ENCODE assay signal across 30 mouse cellular contexts in the genomic region with DNA sequence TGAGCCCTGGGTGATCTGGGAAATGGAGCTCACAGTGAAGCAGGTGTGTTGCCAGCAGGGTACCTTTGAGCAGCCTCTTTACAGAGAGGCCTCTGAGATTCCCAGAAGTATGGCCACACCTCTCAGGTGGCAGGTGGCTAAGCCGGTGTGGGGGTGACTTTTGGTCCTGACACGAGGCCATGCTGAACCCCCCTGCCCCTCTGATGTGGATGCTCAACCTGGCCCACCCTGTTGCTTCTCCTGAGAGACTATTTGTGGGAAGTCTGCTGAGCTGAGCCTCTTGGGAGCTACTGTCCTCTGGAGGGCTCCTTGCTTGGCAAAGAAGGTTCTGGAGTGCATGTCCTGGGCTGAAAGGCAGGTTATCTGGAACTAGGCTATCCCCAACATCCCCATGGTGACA. TPM values are rescaled to one million over a fixed set of nuclear protein-coding genes. Genes with fewer than 3 reads are reported as not detected.
"Had no signal": no experiment of that assay in that cellular context is flagged by ENCODE, and none has a peak within 500 bp of the region (broad histone marks: within the 10 kb centered on the region; RNA-seq: fewer than 3 reads in every experiment).

No protein-coding gene starts in this region.

- H3K4me1 ChIP-seq: limb, embryonic 12.5 days; limb, embryonic 15.5 days; liver, embryonic 12.5 days; liver, embryonic 15.5 days; midbrain, embryonic 12.5 days; neural tube, embryonic 13.5 days; stomach, embryonic 15.5 days had no signal

- H3K9ac ChIP-seq: limb, embryonic 12.5 days; limb, embryonic 15.5 days; liver, embryonic 12.5 days; liver, embryonic 15.5 days; midbrain, embryonic 12.5 days; neural tube, embryonic 13.5 days; stomach, embryonic 15.5 days had no signal

- ATAC-seq: inflammation-experienced regulatory T-cells, adult 6 months; liver, embryonic 12.5 days; midbrain, embryonic 16.5 days had no signal

- H3K4me3 ChIP-seq: layer of hippocampus, adult 2 months; limb, embryonic 12.5 days; limb, embryonic 15.5 days; liver, embryonic 12.5 days; liver, embryonic 15.5 days; midbrain, embryonic 12.5 days; myocyte; neural tube, embryonic 13.5 days; stomach, embryonic 15.5 days had no signal

- H3K9me3 ChIP-seq: limb, embryonic 12.5 days; limb, embryonic 15.5 days; liver, embryonic 12.5 days; liver, embryonic 15.5 days; midbrain, embryonic 12.5 days; neural tube, embryonic 13.5 days; stomach, embryonic 15.5 days had no signal

- DNase-seq: kidney, adult 11 months; kidney, adult 9 months; layer of hippocampus, adult 9-11 months; lung, adult 2 months; lung, postnatal 14 days; retina, postnatal 1 day; right cerebral cortex, postnatal 25 days; spleen, adult 18-20 months; thymus, adult 2 months; thymus, postnatal 14 days; thymus, postnatal 4 days had no signal

- H3K27me3 ChIP-seq: limb, embryonic 15.5 days; liver, embryonic 12.5 days; liver, embryonic 15.5 days; midbrain, embryonic 12.5 days; neural tube, embryonic 13.5 days; stomach, embryonic 15.5 days had no signal

- H3K27ac ChIP-seq: kidney, postnatal 0 days; layer of hippocampus, adult 2 months; limb, embryonic 12.5 days; limb, embryonic 15.5 days; liver, embryonic 12.5 days; liver, embryonic 15.5 days; midbrain, embryonic 12.5 days; neural tube, embryonic 13.5 days; stomach, embryonic 15.5 days had no signal

- H3K4me2 ChIP-seq: limb, embryonic 12.5 days; limb, embryonic 15.5 days; liver, embryonic 12.5 days; liver, embryonic 15.5 days; midbrain, embryonic 12.5 days; neural tube, embryonic 13.5 days; stomach, embryonic 15.5 days had no signal

- H3K36me3 ChIP-seq: limb, embryonic 12.5 days; limb, embryonic 15.5 days; liver, embryonic 12.5 days; liver, embryonic 15.5 days; midbrain, embryonic 12.5 days; neural tube, embryonic 13.5 days; stomach, embryonic 15.5 days had no signal

RNA-seq across cellular contexts. Expression of a gene that starts 10.6 kb away (rescaled TPM):
- total RNA-seq: left cerebral cortex, adult 18-20 months; left cerebral cortex, postnatal 25 days; megakaryocyte progenitor cell, adult 5-6 weeks; megakaryocyte-erythroid progenitor cell, adult 5-6 weeks; monocyte, adult 5-6 weeks; neutrophil, adult 5-6 weeks had no signal
- polyA plus RNA-seq: inflammation-experienced regulatory T-cells, adult 6 months; large intestine, adult 2 months; liver, embryonic 12.5 days; liver, embryonic 15.5 days; myocyte had no signal

RNA-seq across cellular contexts. Expression of a gene that starts 10.7 kb away (rescaled TPM):
- total RNA-seq: left cerebral cortex, adult 18-20 months; left cerebral cortex, postnatal 25 days; megakaryocyte progenitor cell, adult 5-6 weeks; megakaryocyte-erythroid progenitor cell, adult 5-6 weeks; monocyte, adult 5-6 weeks; neutrophil, adult 5-6 weeks had no signal
- polyA plus RNA-seq: lung, adult 2 months; neural tube, embryonic 13.5 days had no signal
